In the genomic region with DNA sequence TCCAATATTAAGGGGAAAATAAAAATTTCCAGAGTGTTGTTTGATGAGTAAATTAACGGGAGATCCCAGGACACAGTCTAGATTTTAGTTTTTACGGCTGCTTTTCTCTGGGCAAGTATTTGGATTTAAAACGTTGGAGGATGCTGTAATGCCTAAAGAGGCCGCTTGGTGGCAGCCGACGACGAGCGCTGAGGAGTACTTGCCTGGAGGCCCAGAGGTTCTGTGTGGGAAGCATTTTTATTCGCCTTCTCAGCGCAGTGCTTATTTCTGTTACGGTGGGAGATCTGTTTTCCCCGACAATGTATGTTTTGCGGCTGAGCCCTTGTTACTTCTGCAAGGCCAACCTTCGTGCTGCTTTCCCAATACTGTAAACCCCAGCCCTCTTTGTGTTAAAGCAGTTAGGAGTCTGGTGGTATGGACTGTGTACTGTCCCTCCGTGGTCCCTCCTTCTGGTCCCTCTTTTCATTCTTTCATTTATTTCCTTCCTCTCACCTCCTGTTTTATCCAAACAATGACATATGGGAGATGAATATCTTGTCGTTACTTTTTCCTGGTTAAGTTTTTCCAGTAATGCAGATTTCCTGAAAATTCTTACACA, we compare ENCODE assay signal across 8 mouse cellular contexts.
DNase-seq lines count a peak whose midpoint lies in the region; ATAC-seq lines count a peak whose summit lies in the region.

No protein-coding gene starts in this region.

- no peak overlapping the region for H3K4me2 ChIP-seq in forebrain, embryonic 11.5 days (ENCODE audit: low read depth, low read length, severe bottlenecking)
- H3K4me2 ChIP-seq in hindbrain, embryonic 13.5 days: peak overlapping the region; percentile 33; the same call in 1 of the 2 replicates

- no peak overlapping the region for H3K9ac ChIP-seq in forebrain, embryonic 11.5 days (ENCODE audit: low read length)
- H3K9ac ChIP-seq in hindbrain, embryonic 13.5 days: no peak overlapping the region

- H3K36me3 ChIP-seq in forebrain, embryonic 11.5 days (ENCODE audit: control insufficient read depth, insufficient read depth, low read length): no peaks in the 10 kb centered on the region
- H3K36me3 ChIP-seq in hindbrain, embryonic 13.5 days: no peaks in the 10 kb centered on the region

- peak; percentile 83 for ATAC-seq in forebrain, embryonic 11.5 days (replicated peaks; ENCODE audit: low FRiP score)
- peak; percentile 85 for ATAC-seq in hindbrain, embryonic 13.5 days (ENCODE audit: low FRiP score)

- no peak overlapping the region for H3K4me3 ChIP-seq in forebrain, embryonic 11.5 days (ENCODE audit: low read depth, low read length)
- no peak overlapping the region for H3K4me3 ChIP-seq in hindbrain, embryonic 13.5 days

- no peaks in the 10 kb centered on the region for H3K4me1 ChIP-seq in forebrain, embryonic 11.5 days (replicated peaks; ENCODE audit: control insufficient read depth, insufficient read depth, low read length)
- no peaks in the 10 kb centered on the region for H3K4me1 ChIP-seq in hindbrain, embryonic 13.5 days (replicated peaks)

- WGBS in forebrain, embryonic 11.5 days: 25% methylated on average over 16 of the region's 16 CpGs
- WGBS in hindbrain, embryonic 13.5 days: 16% methylated on average over 16 of the region's 16 CpGs

- H3K9me3 ChIP-seq in forebrain, embryonic 11.5 days (ENCODE audit: control insufficient read depth, low read length): no peaks in the 10 kb centered on the region
- no peaks in the 10 kb centered on the region for H3K9me3 ChIP-seq in hindbrain, embryonic 13.5 days

- DNase-seq in ES-CJ7 (ENCODE audit: low read depth, low spot score): peak; percentile 63
- peak; percentile 66 for DNase-seq in brain, embryonic 18.5 days (ENCODE audit: low read depth, low spot score)
- DNase-seq in forebrain, embryonic 11.5 days (ENCODE audit: low spot score): peak; percentile 82
- DNase-seq in layer of hippocampus, postnatal 10 days (ENCODE audit: low spot score in 2 of 2): peak; percentile 90 to 91
- DNase-seq in lung, postnatal 36 days: peak; percentile 68
- DNase-seq in right cerebral cortex, postnatal 10 days (ENCODE audit: low spot score in 2 of 2): peak; percentile 87 to 91
- peak; percentile 16 for DNase-seq in yolk sac, embryonic 10.5 days (ENCODE audit: low spot score)

- H3K27me3 ChIP-seq in forebrain, embryonic 11.5 days (ENCODE audit: control insufficient read depth, insufficient read depth, low read length): no peaks in the 10 kb centered on the region
- H3K27me3 ChIP-seq in hindbrain, embryonic 13.5 days: no peaks in the 10 kb centered on the region

- no peak overlapping the region for H3K27ac ChIP-seq in forebrain, embryonic 11.5 days (ENCODE audit: low read depth, low read length)
- peak overlapping the region; percentile 52; the same call in 1 of the 2 replicates for H3K27ac ChIP-seq in hindbrain, embryonic 13.5 days

Comparison
In these comparisons a context has a peak if more than half of its experiments do, and no peak if none do; other contexts are left out.
1. DNase-seq: peak in every context shown above with its lines; median percentile 90 in layer of hippocampus, postnatal 10 days; 89 in right cerebral cortex, postnatal 10 days; 82 in forebrain, embryonic 11.5 days; 68 in lung, postnatal 36 days; 66 in brain, embryonic 18.5 days; 63 in ES-CJ7; 16 in yolk sac, embryonic 10.5 days.